Mouse (Mus musculus) heart, postnatal 25 days (tissue): Measurements from ENCODE around the gene Zbtb14. TPM values are rescaled to one million over a fixed set of nuclear protein-coding genes. Genes with fewer than 3 reads are reported as not detected.

ENCODE experiments used
- DNase-seq: peaks from one replicate; pipeline ENCODE4 v3.0.0; 2022; ENCODE audit warnings: low spot score
- intact Hi-C: fragments of 180-260 bp; cut with DNase I; formaldehyde crosslinking; loops from one replicate; pipeline ENCODE4 v1.15.1; 2025
- total RNA-seq, 2 experiments: library from RNA; stranded (reverse); gene quantifications; 2 replicates each; pipeline ENCODE4 v1.2.3; 2021

Gene Zbtb14
- total RNA-seq, 2 experiments from 2014 or later = 9.5 to 12.6 TPM

- intact Hi-C loops = loop anchor here (2.0 kb wide), 1 partner anchor 54 kb away; no protein-coding TSS in a partner anchor
- DNase-seq = peak; percentile 14
Observed at GRCm38 (mm10) chr17:69438990-69439491, 56.2 kb downstream of the Zbtb14 start, which contains the start of gene Akain1. Gene Akain1 (plus strand): TSS chr17:69439326.

DNA sequence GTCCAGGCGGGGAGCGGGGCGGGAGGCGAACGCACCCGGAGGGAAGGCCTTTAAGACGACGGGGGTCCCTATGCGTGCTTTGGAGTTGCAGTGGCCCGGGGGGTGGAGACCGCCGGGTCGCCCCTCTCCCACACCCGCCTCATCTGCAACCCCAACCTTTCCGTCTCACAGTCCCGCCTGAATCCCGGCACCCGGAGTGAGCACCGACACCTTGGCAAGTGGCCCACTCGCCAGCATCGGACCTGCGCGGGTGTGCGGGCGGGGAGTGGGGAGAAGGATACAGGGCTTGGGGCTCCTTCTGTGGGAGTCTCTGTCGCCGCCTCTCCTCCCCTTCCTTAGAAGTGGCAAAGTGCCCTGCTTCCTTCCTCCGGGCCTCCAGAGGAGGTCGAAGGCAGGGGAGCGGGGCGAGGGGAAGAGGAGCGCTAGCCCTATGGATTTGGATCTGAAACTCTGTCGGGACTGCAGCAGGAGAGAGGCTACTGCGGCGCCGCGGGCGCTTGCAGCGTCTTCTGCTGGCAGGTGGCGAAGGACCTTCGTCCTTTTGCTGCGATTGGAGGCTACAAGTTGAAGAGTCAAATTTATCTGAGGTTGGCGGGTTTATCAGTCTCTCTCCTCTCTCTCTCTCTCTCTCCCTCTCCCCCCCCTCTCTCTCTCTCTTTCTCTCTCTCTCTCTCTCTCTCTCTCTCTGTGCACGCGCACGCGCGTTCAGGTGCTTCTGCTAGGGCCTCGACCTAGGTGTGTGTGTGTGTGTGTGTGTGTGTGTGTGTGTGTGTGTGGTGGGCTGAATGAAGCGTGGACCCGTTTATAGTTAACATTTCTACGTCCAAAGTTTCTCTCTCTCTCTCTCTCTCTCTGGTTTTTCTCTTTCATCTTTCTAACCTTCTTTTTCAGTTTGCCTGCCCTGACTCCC is 57.0 kb downstream of the Zbtb14 start:
- intact Hi-C loops = loop anchor here (2.0 kb wide), 1 partner anchor 55 kb away; no protein-coding TSS in a partner anchor
- DNase-seq = no peak

Other genes starting within 250 kb of the Zbtb14 start
- under 1 TPM; 0.11 to 0.18 TPM for gene Akain1, start 56.3 kb downstream of the Zbtb14 start, total RNA-seq